Mouse (Mus musculus) G1E-ER4 (cell line): Measurements from ENCODE around the gene Dpep1. TPM values are rescaled to one million over a fixed set of nuclear protein-coding genes. Genes with fewer than 3 reads are reported as not detected.

Experiments used
- GATA1 ChIP-seq: IDR thresholded peaks from one replicate; pipeline ENCODE4 v1.8.0; 2012; ENCODE audit warnings: low read length, inconsistent platforms
- polyA plus RNA-seq: library from polyadenylated mRNA; stranded (reverse); fragments of >175 nt; gene quantifications from 2 replicates; pipeline ENCODE4 v1.2.3, GENCODE M21; 2012

The Dpep1 gene
- polyA plus RNA-seq, 1 experiment = not detected

DNA sequence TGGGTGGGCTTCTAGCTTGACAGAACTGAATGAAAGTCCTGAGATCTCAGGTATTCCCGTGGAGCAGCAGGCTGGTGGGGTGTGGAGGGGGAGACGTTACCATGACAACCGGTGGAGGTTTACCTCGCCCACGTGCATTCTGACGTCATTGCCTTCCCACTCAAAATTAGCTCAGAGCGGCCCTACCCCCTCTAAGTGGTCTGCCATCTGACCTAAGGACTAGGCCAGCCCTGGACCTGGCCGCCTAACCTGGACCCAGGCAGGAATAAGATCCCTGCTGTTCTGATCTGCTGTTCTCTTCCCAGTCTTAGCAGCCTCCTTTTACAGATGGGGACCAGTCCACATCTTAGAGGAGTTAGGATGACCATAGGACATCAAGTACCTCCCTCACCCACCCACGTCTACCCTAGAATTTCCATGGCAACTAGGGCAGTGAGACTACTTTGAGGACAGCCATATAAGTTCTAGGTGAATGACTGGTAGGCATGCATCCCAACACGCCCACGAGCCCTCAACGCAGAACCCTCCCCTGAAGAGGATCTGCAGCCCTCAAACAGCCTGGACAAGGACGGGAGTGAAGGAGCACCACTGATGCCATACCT lies 49.0 kb downstream of the Dpep1 start:
- TF ChIP-seq GATA1 = no peak

DNA sequence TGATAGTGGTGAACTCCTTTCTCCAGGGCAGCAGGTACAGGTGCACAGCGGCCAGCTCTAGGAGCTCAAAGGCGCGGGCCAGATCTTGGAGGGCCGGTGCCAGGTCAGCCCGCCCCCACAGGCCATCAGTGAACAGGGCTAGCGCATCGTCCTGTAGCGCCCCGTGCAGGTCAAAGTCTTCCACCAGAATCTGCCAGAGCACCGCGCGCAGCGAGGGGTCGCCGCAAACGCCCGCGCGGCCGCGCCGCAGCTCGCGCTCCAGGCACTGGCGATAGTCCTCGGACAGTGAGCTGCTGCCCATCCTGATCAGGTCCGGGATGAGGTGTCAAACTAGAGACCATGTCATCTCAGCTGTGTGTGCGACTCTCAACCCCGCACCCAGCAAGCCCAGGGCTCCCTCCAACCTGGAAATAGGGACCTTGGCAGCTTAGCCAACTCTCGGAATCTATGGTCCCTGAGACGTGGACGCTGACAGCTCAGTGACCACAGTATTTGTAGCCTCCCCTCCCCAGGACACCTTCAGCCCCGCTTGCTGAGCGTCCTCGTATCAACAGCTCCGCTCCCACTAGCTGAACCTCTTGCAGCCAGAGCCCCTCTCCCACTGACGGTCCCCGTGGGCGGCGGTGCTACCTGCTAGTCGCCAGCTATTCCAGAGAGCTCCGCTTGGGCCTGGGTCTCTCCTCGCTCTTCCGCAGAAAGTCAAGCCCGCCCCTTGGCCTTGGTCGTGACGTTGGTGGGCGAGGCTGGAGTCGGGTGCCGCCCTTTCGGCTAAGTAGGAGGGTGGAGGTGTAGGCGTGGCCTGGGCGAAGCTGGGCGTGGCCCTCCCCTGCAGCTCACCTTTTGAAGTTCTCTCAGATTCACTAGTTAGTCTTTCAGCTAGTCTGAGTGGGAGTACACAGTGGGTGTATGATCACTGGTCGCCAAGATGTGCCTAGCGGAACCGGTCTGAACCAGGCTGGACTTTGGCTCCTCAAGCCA lies 49.8 kb downstream of the Dpep1 start, which contains the start of gene Spata2l:
Gene Spata2l, minus strand, starts transcription at position 714 of the 978 bp plus-strand sequence.
- no peak for TF ChIP-seq GATA1

DNA sequence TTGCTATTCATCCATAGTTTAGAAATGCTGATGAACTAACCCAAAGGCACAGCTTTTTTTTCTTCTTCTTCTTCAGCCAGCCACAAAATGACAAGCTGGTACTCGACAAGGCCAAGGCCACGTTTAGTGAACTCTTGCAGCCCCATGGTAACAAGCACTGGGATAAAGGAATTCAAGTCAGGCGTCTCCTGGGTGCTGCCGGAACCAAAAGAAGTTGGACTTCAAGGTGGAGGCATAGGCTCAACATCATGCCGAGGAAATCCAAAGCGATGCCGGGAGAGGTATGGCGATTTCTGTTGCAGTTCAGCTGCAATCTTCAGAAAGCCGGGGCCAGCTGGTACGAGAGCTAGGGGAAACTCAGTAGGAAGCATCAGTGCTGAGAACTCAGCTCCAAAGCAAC lies 53.4 kb downstream of the Dpep1 start:
- no peak for TF ChIP-seq GATA1

DNA sequence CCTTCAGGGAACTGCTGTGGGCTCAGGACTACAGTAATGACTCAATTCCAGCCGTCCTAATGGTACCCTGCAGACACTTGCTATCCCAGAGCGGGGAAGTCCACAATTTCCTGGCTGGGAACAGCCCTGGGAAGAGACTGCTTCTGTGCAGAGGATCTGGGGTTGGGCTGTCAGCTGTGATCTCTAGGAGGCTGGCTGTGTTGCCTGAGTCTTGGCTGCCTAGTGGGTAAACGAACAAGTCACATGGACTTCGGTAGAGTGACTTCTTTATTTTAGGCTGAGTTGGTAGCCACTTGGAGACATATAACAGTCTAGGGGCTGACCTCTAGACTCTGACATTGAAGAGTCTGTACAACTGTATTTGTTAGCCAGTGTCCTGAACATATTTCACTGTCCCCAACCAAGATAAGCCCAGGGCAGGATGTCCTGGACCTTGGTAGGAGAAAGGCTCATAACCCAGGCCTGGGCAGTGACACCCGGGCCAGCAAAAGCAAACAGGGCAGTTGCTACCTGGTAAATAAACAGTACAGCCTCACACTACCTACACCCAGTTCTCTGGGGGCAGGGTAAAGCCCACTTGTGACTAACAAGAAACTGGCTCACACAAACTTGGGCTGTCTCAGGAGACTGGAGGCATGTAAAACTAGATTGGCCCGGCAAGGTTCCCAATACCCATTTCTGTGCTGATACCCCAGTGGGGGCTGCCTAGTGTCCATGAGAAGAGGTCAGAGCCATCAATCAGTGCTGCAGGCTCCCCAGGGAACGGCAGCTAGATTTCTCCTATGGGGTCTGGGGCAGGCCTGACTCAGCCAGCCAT lies 56.3 kb downstream of the Dpep1 start:
- TF ChIP-seq GATA1 = no peak

DNA sequence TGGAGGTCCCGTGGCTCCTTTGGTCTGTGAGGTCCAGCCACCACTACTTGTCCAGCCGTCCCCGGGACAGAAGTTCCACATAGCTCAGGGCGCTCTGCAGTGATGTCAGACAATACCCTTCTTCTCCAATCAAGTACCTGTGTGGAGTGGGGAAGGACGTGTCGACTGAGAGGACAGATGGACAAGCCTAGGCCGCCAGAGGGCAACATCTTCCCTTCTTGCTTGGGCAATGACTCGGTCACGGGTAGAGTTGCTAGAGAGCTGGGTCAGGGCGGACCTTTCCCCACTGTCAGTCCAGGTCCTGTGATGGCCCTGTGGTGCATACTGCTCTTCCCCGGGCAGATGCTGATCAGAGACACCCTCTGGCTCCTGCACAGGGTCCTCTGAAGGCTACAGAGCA lies 57.0 kb downstream of the Dpep1 start:
- TF ChIP-seq GATA1 = no peak

DNA sequence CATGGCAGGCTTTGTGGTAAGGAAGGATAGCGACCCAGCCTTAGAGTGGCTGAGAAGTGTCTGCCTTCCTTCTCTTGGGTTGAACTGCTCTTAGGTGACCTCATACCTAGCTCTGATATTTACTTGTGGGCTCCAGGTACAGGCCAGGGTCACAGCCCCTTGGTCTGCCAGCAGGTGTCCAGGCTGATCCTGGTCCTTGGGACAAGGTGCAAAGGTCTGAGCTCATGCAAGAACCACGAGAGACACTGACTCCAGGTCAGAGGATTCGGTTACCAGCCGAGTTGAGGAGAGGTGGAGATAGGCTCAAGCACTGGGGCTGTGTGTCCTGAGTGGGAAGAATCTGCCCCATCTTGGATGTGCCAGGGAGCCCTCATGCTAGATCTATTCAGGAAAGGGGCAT lies 58.3 kb downstream of the Dpep1 start:
- no peak for TF ChIP-seq GATA1

DNA sequence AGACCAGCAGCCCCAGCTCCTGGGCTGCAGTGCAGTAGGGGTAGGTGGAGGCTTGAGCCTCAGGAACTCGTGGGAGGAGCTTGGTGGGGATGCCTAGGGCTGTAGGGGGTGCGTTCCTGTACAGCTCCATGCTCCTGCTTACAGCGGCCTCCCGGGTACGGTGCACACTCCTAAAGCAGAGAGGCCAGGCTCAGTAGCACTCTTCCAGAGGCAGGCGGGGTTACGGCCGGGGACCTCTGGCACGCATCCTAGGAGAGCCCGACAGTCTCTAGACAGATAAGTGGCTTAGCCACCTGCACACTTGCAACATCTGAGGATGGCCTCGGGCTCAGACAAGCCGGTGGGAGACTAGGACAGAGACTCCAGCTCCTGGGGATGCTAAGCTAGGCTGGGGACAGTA lies 59.5 kb downstream of the Dpep1 start:
- no peak for TF ChIP-seq GATA1

DNA sequence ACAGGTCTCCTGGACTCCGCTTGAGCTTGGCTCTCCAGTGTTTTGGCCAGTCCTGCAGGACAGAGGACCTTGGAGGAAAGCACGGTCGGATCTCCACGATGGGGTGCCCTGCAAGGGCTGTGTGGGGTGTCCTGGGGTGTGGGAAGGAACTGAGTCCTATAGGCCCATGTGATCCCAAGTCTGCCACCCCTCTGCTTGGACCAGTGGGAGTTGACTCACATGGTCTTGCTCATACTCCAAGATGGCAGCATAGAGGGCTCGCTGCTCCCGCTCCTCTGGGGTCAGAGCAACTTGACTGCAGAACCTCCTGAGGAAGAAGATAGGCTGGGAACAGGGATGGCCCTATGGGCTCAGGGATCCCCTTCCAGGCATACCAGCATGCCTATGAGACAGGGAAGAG lies 61.7 kb downstream of the Dpep1 start:
- no peak for TF ChIP-seq GATA1

DNA sequence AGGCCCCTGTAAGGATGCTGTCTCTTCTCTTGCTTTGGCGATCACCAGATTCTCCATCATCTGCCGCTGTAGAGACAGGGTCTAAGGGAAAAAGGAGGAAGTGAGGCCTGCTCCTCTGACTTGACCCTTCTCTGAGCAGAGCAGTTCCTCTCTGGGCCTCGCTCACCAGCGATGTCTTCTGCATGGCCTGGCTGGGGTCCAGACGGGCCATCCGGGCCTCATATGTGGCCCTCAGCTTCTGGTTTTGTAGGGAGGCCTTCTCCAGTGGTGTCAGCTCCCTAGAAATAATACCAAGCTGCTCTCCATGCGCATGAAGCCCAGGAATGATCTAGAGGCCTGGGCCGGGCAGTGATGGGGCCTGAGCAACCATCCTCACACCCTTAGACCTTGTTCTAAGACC lies 62.6 kb downstream of the Dpep1 start:
- TF ChIP-seq GATA1 = no peak

DNA sequence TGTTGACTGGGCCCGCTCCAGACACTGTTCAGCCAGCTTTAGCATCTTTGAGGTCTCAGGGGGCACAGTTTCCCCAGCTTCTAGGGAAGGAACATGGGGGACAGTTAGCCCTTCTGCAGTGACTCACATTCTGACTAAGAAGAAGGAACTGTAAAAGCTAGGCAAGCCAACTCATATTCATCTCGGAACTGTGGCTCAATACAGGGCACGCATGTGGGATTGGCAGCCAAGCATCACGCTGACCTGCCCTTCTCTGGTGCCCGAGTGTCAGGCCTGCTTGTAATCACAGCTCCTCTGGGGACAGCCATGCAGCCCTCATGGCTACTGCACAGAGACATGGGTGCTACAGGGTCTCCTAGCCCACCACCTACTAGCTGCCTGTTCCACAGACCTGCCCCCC lies 64.9 kb downstream of the Dpep1 start:
- no peak for TF ChIP-seq GATA1

Other genes with a start within 250 kb of the Dpep1 start
- gene Ankrd11, start 144.0 kb upstream of the Dpep1 start, polyA plus RNA-seq = 116 and 137 TPM in 2 replicates
- 42.9 and 50.3 TPM in 2 replicates for gene Spg7, start 123.3 kb upstream of the Dpep1 start, polyA plus RNA-seq
- gene Rpl13, start 83.9 kb upstream of the Dpep1 start, polyA plus RNA-seq = 3,898 and 4,864 TPM in 2 replicates
- 15.3 and 20.9 TPM in 2 replicates for gene Cpne7, start 68.9 kb upstream of the Dpep1 start, polyA plus RNA-seq
- gene Sult5a1, start 27.9 kb upstream of the Dpep1 start, polyA plus RNA-seq = not detected in 2 replicates
- 46.9 and 51.5 TPM in 2 replicates for gene Chmp1a, start 26.5 kb downstream of the Dpep1 start, polyA plus RNA-seq
- 0.21 and 0.54 TPM in 2 replicates for gene Spata33, start 26.6 kb downstream of the Dpep1 start, polyA plus RNA-seq
- gene Cdk10, start 38.6 kb downstream of the Dpep1 start, polyA plus RNA-seq = 69.4 and 91.1 TPM in 2 replicates
- 4.9 and 6.5 TPM in 2 replicates for gene Spata2l, start 50.0 kb downstream of the Dpep1 start, polyA plus RNA-seq
- 7.1 and 8.6 TPM in 2 replicates for gene Zfp276, start 68.0 kb downstream of the Dpep1 start, polyA plus RNA-seq
- gene Vps9d1, start 68.1 kb downstream of the Dpep1 start, polyA plus RNA-seq = 65.3 and 87.9 TPM in 2 replicates
- gene Fanca, start 132.3 kb downstream of the Dpep1 start, polyA plus RNA-seq = 51.2 and 55.3 TPM in 2 replicates
- 0.22 and 0.26 TPM in 2 replicates for gene Spire2, start 146.5 kb downstream of the Dpep1 start, polyA plus RNA-seq
- 96.6 and 104 TPM in 2 replicates for gene Tcf25, start 187.5 kb downstream of the Dpep1 start, polyA plus RNA-seq
- gene Mc1r, start 220.9 kb downstream of the Dpep1 start, polyA plus RNA-seq = 0.02 and 0.03 TPM in 2 replicates
- 0.59 and 0.68 TPM in 2 replicates for gene Tubb3, start 225.2 kb downstream of the Dpep1 start, polyA plus RNA-seq
- 6.4 and 13.0 TPM in 2 replicates for gene Def8, start 237.3 kb downstream of the Dpep1 start, polyA plus RNA-seq